Mouse (Mus musculus) thymus, postnatal 36 days (tissue): Measurements from ENCODE around the gene Tenm4.

Source experiments
- DNase-seq, 2 experiments: peaks; one replicate each; pipeline ENCODE4 v3.0.0; 2022; ENCODE audit warnings: mixed read lengths in 2 of 2

The Tenm4 gene

DNA sequence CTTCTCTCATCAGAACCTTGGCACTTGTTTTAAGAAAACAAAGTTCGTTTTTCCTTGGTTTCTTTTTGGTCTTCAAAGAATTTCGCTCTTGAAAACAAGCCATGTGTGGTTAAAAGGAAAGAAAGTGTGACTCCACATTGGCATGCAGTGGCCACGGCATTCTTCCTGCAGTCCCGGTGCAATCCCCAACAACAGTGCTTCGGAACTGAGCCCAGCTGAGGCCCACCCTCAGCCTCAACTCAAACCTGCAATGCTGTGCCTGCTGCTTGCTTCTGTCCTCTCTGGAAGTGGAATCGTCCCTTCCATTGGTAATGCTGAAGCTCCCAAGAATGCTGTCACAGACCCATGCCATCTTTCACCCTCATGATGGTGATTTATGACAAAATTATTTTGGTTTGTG lies 88.6 kb downstream of the Tenm4 start:
- no peak for DNase-seq

DNA sequence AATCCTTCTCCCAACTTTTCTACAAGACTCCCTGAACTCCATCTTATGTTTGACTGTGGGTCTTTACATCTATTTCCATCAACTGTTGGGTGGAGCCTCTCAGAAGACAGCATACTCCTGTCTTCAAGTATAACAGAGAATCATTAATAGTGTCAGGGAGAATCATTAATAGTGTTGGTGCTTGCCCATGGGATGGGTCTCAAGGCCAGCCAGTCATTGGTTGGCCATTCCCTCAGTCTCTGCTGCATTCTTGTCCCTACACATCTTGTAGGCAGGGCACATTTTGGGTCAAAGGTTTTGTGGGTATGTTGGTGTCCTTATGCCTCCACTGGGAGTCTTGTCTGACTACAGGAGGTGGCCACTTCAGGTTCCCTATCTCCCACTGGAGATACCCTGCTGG lies 91.1 kb downstream of the Tenm4 start:
- no peak for DNase-seq

DNA sequence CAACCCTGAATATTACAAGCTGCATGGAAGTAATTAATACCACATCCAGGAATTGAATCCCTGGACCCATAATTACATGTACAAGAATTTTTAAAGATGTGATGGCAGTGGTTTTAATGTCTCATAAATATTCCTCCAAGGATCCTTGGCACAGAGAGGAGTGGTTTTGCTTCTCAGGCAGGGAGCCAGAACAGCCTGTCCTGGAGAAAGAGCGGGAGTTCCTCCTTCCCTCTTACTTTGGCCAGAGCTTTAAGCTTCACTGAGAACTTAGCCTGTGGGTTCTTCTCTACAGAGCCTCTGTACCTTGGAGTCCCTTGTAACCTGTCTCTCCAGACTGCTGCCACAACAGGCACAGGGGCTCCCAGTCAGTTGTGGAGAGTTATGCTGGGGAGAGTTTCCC lies 94.9 kb downstream of the Tenm4 start:
- no peak for DNase-seq

DNA sequence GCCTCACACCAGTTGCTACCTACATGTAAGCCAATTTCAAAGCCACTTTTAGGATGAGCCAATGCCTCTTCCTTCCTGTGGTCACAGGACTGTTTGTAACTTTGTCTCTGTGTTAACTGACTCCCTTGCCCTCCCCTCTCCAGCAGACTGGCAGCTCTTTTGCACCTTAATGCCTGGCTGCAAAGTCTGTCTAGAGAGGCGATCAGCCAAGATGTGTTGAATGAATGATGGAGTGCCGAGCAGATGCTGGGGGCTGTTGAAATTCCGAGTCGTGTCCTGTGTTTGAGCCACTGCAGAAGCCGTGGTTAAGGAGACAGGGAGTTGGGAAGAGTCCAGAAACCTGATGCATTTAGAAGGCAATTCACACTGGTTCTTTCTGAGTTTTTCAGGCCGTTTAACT lies 96.2 kb downstream of the Tenm4 start:
- no peak for DNase-seq

DNA sequence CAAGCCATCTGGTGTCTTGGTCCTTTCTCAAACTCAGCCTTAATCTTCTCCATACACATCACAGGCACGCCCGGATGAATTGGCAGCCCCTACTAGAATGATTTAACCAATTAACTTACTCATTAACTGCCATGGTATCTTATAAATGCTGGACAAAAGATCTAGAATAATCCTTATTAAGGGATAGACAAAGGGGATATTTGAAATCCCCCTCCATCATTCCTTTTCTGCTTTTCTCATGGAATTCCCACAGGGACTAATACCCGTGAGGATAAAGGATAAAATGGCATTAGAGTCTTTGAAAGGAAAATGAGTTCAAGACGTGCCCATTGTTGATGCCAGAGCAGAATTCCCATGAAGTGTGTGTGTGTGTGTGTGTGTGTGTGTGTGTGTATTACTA lies 99.6 kb downstream of the Tenm4 start:
- DNase-seq = no peak

DNA sequence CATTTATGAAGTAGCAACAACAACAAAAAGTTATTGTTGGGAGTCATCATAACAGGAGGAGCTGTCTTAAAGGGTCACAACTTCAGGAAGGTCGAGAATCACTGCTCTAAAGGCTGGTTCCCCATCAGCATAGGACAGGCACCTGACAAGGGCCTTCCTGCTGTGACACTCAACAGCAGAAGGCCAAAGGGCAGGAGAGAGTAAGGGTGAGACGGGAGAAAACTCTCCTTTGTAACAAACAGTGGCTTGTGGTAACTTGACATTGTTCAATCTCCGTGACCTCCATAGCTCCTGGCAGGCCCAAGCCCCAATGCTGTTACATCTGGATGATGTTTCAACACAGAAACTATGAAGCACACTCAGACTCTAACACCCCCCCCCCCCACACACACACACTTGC lies 101.0 kb downstream of the Tenm4 start:
- no peak for DNase-seq

DNA sequence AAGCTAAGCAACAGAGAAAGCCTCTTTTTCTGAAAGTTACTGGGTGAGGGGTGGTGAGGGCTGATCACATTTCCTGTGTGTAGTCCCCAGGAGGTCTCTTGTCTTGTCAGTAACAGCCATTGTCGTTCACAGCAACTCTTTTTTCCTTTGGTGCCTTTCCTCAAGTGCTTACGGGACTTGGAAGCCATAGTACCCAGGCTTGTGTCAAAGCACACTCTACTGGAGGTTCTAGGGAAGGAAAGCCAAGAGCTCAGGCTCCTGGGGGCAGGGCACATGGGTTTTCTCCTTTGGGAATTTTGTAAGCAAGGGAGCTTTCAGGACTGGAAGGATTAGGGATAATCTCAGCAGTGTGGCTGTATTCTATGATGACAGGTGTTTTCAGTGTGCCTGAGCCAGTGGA lies 103.4 kb downstream of the Tenm4 start:
- no peak for DNase-seq

DNA sequence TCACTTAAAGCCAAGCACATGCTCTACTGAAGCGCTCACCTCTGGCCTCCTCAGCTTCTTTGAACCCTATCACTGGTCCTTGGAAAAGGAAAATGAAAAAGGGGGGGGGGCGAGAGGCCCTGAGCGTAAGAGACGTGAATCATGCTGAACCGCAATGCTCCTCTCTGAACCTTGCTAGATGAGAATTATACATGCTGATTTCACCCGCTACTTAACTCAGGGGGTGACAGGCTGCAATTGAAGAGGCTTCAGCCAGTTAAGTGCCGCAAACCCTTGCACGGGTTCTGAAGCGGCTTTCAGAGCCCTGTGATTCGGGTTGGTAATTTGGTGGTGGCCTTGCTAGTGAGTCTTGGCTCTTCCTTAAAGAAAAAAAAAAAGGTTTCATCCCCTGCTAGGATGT lies 106.5 kb downstream of the Tenm4 start:
- no peak for DNase-seq

DNA sequence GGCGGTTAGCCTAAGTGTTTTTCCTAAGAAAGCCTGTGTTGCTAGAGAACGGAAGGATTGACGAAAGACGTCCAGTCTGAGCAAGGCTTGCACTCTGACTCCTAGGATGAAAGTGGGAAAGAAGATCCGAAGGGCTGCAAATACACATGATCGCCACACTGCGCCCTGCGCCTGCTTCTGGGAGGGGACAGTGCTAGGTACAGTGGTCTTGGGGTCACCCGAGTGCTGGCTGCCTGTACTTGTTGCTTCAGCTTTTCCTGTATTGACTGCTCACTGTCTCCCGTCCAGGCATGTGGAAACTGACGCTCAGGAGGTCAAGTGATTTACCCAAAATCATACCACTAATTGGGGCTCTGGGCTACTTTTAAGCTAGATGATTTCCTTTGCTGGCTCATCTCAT lies 107.3 kb downstream of the Tenm4 start:
- DNase-seq = no peak

DNA sequence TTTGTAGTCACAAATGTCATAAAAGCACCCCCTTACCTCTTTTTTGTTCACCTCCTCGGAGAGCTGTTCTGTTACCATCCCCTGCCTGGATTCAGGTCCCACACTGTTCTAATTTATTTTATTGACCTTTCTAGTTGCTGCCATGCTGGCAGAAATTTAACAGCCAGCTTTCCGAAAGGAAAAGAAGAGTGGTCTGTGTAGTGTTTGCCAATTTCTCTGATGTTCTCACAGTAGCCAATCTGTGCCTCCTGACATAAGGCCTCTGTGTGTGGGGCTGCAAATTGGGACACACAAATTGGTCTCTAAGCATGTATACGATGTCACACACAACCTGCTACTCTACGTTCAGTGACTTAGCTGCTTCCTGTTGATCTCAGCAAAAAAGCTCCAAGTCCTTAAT lies 109.7 kb downstream of the Tenm4 start:
- DNase-seq = no peak

DNA sequence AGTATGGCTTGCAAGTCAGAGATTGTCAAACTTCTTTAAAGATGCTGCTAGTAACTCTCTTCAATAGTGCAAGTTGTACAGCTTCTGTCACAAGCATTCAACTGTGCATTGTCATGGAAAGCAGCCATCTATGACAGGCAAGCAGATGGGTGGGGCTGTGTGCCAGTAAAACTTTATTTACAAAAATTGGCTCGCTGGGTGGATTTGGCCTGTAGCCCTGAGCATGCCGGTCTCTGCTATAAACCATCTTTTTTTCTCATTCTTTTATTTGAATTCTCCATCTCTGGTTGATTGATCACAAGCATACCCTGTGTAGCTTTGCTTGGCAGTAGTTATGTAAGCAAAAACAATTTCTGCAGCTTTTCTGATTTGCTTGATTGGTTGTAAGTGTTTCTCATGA lies 119.5 kb downstream of the Tenm4 start:
- DNase-seq = no peak

DNA sequence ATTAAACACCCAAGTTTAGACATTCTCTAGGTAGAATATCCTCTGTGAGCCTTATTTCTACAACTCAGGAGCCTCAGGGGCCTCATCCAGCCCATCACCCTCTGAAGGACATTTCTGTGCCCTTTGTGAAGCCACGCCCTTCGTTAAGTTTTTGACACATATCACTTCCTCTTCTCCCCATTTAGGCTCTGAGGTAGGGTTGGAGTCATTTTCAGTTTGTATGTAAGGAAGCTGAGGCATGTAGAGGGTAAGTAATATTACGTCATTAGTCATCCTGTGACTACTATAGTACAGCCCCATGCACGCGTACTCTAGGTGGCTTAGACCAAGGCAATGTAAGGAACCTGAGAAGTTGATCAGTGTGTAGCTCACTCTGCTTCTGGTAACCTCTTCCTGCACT lies 124.9 kb downstream of the Tenm4 start:
- no peak for DNase-seq

DNA sequence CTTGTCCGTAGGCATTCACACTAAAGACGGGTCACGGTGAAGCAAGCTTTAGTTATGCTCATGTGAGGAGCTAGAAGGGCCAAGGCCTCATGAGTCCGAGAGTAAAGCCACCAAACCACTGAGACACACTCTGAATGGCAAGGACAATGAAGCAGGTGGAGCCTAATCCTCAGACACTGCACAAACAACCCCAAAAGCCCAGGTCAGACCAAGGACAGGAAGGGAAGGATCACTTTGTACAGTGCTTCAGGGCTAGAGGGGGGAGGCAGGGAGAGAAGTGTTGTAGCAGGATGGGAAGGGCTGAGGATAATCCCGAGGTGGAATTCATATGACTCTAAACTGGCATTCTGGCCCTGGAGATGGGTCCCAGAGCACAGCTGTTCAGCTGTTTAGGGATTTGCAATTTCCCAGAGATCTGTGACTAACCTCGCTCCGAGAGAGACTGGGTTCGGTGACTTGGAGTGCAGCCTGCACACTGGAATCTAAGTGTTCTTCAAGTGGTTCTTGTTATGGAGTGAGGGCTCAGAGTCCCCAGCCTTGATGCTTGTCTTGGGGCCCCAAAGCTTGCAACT lies 129.9 kb downstream of the Tenm4 start:
- no peak for DNase-seq

DNA sequence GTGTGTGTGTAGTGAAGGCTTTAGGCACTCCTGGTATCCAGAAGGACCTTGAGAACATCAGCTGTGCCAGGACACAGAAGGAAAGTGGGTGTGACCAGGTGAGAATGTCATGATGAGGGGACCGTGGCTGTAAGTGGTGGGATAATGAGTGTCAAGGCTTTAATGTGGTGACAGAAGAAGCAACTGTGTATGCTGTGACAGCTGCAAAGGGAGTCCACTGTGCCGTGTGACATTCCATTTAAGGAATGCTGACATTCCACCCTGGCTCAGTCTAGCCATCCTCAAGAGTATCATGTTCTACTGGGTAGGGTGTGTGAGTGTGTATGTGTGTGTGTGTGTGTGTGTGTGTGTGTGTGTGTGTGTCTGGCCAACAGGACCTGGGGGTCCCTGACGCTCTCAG lies 130.8 kb downstream of the Tenm4 start:
- DNase-seq = no peak

DNA sequence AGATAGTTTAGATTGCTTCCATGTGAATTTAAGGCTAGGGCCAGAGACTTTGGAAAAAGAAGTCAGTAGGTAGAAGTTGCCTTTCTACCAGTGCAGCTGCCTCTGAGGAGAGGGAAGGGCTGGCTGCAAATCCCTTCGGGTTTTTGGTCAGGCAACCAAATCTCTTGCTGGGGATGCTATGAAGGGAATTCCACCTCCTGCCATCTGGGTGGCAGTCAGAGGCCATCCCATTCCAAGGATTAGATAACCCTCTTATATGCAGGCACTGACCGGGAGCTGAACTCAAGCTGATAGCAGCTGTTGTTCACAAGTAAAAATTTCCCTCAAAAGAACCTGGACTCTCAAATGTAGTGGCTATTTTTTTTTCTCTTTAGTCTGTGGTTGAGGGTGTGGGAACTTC lies 132.9 kb downstream of the Tenm4 start:
- no peak for DNase-seq

DNA sequence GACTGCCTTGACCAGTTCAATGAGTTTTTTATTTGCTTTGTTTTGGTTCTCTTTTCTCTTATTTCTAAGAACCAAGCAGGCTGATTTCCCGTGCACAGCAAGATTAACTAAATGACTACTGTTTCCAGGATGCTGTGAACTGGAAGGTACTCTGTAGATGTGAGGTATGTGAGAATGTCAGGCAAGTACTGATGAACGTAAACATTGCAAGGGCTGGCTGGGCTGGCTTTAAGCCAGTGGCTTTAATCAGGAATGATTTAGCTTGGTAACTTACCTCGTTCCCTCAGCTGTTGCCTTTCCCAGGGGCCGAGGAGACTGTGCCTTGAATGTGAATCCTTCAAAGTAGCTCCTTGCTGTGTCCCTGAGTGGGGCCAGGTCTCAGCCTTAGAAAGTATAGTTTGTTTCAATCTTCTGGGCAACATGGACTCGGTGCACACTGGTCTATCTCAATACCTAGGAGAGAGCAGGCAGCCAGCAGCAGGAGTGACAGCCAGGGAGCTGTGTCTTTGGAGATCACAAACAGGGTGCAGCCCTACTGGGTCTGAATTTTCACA lies 134.4 kb downstream of the Tenm4 start:
- DNase-seq = no peak

DNA sequence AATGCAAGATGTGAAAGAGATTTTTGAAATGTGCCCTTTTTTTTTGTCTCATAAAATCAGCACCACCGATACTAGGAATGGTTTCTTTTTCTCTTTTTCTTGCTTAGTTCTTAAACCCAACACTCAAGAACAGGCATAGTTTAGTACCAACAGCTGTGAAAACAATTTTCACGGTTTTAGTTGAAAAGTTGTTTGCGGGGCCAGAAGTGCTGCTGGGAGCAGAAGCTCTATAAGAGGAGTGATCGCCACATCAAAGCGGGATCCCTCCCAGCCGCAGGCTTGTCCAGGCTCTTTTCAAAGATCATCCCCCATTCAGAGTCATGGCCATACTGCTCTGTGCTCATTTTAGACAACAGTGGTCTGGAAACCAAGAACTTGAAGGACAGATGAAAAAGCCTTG lies 137.1 kb downstream of the Tenm4 start:
- DNase-seq = no peak

DNA sequence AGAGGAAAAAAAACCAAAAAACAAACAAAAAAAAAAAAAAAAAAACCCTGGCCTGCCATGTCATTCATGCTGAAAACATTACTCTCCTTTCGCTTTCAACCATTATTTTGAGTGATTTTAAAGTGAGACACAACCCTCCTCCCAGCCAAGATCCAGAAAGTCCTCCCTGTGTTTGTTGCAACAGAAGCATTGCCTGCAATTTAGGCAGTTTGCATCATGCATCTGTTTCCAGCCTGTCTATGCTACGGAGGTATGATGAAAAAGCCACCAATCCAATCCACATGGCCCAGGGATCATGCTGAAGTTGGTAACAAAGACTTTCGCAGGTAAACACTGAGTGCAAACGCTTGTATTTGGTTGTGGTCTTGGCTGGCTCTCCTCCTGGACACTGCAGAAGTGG lies 158.3 kb downstream of the Tenm4 start:
- DNase-seq = no peak

DNA sequence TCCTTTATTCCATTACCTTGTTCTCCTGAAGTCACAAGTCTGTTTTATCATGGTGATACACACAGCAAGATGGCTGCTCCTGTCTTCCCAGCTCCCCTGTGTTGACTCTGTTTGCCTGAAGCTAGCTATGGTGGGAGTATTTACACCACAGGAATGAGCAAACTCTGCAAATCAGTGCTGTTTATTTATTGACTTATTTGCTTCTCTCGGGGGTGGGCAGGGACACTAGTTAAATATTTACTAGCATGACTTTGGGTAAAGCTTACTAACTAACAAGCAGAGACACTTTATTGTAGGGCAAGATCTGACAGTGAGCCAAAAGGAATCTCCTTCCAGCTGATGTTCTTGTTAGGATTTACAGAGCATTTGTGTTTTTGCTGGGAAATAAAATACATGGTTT lies 160.1 kb downstream of the Tenm4 start:
- DNase-seq = no peak

DNA sequence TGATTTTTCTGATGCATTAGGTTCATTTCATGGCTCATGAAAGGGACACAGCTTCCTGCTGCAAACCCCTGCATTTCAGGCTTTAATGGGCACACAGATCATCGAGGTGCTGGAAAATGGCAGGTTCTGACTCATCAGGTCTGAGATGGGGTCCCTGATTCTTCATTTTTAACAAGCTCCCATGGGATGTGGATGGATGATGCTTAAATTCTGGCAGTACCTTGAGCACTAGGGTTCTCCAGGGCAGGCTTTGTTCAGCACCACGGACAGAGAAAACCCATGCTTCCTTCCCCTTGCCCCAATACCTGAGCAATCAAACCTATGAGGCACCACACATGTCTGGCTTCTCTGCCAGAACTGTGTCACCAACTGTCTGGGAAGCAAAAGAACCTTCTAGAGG lies 163.3 kb downstream of the Tenm4 start:
- DNase-seq = no peak

DNA sequence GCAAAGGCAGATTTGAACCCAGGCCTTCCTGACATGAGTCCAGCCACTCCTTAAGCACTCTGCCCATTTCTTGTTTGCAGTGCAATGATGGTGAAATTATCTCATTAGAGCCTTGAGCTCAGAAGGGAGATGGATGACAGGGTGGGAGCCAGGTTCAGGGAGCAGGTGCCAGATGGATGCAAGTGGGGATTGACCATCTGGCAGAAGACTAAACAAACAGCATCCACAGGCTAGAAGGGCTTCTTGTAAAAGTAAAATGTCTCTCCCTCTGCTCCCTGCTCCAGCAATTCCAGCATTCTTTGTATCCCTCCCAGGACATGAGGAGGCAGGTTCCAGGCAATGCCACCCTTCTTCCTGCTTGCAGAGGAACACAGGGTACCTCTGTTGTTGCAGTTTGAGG lies 165.3 kb downstream of the Tenm4 start:
- DNase-seq = no peak

DNA sequence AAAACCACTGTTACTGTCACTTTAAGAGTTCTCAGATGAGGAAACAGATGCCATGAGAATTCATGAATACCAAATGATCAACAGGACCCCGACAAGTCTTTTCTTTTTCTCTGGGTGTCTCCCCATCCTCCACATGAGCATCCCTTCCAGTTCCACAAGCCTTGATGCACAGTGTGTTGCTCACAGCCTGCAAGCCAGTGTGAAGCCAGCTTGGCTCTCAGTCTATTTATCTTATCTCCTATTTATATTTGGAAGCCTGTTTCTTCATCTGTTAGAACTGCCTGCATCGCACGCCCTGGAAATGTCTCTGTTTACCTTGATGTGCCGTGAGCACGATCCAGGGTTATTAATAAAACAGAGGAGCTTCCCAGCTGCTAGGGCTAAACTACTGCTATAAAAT lies 169.8 kb downstream of the Tenm4 start:
- no peak for DNase-seq

DNA sequence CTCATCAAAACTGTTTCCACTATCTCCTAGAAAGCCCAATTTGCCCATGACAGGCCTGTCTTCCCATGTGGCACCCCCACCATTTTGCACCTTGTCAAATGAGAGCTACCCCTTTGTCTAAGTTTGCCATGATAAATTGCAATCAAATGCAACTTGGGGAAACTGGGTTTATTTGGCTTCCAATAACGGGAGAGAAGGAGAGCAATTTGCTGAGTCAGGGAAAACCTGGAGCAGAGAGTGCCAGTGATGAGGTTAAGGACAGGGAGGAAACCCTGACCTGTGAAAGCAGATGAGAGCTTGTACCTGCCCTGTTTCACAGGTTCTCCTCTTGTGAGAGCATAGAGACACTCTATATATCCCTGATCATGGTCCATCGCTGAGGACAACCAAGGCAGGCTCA lies 170.4 kb downstream of the Tenm4 start:
- no peak for DNase-seq

DNA sequence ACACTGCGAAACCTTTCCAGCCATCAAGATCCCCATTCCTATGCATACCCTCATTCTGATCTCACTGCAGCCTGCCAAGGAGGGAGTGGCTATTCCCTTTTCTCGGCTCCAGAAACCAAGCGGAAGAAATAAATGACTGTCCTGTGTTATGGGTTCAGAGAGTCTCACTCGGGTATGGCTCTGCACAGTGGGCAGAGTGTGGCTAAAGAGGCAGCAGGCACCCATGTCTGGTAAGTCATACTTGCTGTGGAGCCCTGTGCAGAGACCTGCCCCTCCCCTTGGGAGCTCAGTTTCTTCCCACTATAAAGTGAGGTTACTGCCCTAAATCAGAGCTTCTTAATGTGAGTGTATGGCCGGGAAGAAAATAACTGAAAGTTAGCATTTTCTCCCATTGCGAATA lies 171.9 kb downstream of the Tenm4 start:
- DNase-seq = no peak

DNA sequence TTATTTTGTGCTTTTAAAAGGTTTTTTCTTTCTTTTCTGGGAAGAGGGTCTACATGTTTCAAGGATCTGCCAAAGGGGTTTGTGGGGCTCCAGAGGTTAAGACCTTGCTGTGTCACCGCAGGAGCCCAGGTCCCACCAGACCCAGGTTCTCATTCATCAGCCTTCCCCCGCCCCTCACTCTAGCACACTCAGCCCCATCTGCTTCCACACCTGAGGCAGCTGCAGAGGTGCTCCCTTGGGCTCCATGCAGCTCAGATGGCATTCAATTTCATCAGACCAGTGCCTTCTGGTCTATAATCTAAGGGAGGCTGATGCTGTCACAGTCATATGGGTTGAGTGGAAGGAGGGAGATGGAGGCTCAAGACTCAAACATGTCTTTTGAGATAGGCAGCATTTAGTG lies 172.6 kb downstream of the Tenm4 start:
- DNase-seq = no peak

DNA sequence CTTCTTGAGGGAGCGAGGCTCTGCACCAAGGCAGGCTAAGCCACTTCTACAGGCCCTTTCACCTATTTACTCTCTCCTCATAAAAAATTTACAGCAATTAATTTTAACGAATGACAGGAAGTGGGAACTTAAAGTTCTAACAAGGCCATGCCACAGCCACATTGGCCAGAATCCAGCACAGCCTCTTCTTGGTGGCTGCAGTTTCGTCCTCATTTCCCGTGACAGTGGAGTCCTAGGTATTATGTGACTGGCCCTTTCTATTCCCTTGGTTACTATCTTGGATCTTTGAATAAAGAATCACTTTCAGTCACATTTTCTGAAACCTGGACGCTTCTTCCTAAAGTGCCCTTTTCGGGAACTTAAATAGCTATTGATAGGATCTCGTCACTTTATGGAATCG lies 181.6 kb downstream of the Tenm4 start:
- DNase-seq = no peak
